Mouse (Mus musculus): ENCODE results near the gene Il9. TPM values are rescaled to one million over a fixed set of nuclear protein-coding genes. Genes with fewer than 3 reads are reported as not detected.

The Il9 gene
- polyA plus RNA-seq, 1 experiment from 2014 or later = not detected

GRCm38 (mm10) chr13:56463261-56463660 is 18.8 kb downstream of the Il9 start:
- no peaks in the 10 kb centered on the region for H3K4me1 ChIP-seq (ENCODE audit: control insufficient read depth, insufficient read depth, low read length)
- WGBS = 91% methylated on average over 7 of the region's 7 CpGs
- no peaks in the 10 kb centered on the region for H3K36me3 ChIP-seq (ENCODE audit: control insufficient read depth, insufficient read depth, low read length)
- H3K9ac ChIP-seq (ENCODE audit: low read length) = no peak overlapping the region
- ATAC-seq (no peak), DNase-seq (ENCODE audit: low spot score) (no peak)
- H3K27me3 ChIP-seq (replicated peaks; ENCODE audit: control insufficient read depth, insufficient read depth, low read length) = no peaks in the 10 kb centered on the region
- H3K27ac ChIP-seq (ENCODE audit: low read depth, low read length) = no peak overlapping the region
- H3K4me3 ChIP-seq (ENCODE audit: low read depth, low read length) = no peak overlapping the region
- no peaks in the 10 kb centered on the region for H3K9me3 ChIP-seq (replicated peaks; ENCODE audit: control insufficient read depth, low read length)
- H3K4me2 ChIP-seq (ENCODE audit: low read length) = no peak overlapping the region

DNA sequence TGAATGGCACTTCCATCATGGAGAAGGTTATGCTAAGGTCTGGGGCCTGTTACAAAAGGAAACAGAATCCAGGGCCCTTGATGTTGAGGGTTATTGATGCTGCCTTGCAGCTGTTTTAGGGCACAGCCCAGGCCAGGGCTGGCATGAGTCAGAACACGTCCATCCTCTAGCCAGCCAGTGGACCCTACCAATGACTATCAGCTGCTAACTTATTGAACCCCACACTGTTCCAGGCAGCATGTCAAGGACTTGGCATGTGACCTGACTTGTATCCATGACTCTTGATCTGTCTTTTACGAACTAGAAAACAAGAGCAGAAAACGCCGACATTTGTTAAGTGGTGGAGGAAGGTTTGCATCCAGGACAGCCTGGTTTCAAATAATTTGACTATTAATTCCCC is 19.3 kb downstream of the Il9 start:
- no peak overlapping the region for H3K9ac ChIP-seq (ENCODE audit: low read length)
- no peak overlapping the region for H3K4me3 ChIP-seq (ENCODE audit: low read depth, low read length)
- no peaks in the 10 kb centered on the region for H3K4me1 ChIP-seq (ENCODE audit: control insufficient read depth, insufficient read depth, low read length)
- no peaks in the 10 kb centered on the region for H3K27me3 ChIP-seq (replicated peaks; ENCODE audit: control insufficient read depth, insufficient read depth, low read length)
- ATAC-seq (no peak), DNase-seq (ENCODE audit: low spot score) (no peak)
- H3K36me3 ChIP-seq (ENCODE audit: control insufficient read depth, insufficient read depth, low read length) = no peaks in the 10 kb centered on the region
- no peak overlapping the region for H3K27ac ChIP-seq (ENCODE audit: low read depth, low read length)
- 93% methylated on average over 4 of the region's 4 CpGs for WGBS
- no peak overlapping the region for H3K4me2 ChIP-seq (ENCODE audit: low read length)
- H3K9me3 ChIP-seq (replicated peaks; ENCODE audit: control insufficient read depth, low read length) = no peaks in the 10 kb centered on the region

GRCm38 (mm10) chr13:56461460-56461859 is 20.6 kb downstream of the Il9 start:
- no peak overlapping the region for H3K9ac ChIP-seq (ENCODE audit: low read length)
- no peaks in the 10 kb centered on the region for H3K9me3 ChIP-seq (replicated peaks; ENCODE audit: control insufficient read depth, low read length)
- no peaks in the 10 kb centered on the region for H3K36me3 ChIP-seq (ENCODE audit: control insufficient read depth, insufficient read depth, low read length)
- DNase-seq (ENCODE audit: low spot score) (no peak), ATAC-seq (no peak)
- no peaks in the 10 kb centered on the region for H3K4me1 ChIP-seq (ENCODE audit: control insufficient read depth, insufficient read depth, low read length)
- no peaks in the 10 kb centered on the region for H3K27me3 ChIP-seq (replicated peaks; ENCODE audit: control insufficient read depth, insufficient read depth, low read length)
- H3K4me2 ChIP-seq (ENCODE audit: low read length) = no peak overlapping the region
- no peak overlapping the region for H3K4me3 ChIP-seq (ENCODE audit: low read depth, low read length)
- 83% methylated on average over 4 of the region's 4 CpGs for WGBS
- H3K27ac ChIP-seq (ENCODE audit: low read depth, low read length) = no peak overlapping the region

- Histone ChIP-seq H3K27ac (ENCODE audit: low read depth, low read length) (no peak overlapping the region), H3K9ac (ENCODE audit: low read length) (no peak overlapping the region), H3K4me2 (ENCODE audit: low read length) (no peak overlapping the region), H3K36me3 (ENCODE audit: control insufficient read depth, insufficient read depth, low read length) (no peaks in the 10 kb centered on the region), H3K9me3 (replicated peaks; ENCODE audit: control insufficient read depth, low read length) (no peaks in the 10 kb centered on the region), H3K4me3 (ENCODE audit: low read depth, low read length) (no peak overlapping the region), H3K27me3 (replicated peaks; ENCODE audit: control insufficient read depth, insufficient read depth, low read length) (no peaks in the 10 kb centered on the region), H3K4me1 (ENCODE audit: control insufficient read depth, insufficient read depth, low read length) (no peaks in the 10 kb centered on the region)
- DNase-seq (ENCODE audit: low spot score) (no peak), ATAC-seq (no peak)
- 43% methylated on average over 9 of the region's 9 CpGs for WGBS
Measured at GRCm38 (mm10) chr13:56458001-56458400, 24.0 kb downstream of the Il9 start.

DNA sequence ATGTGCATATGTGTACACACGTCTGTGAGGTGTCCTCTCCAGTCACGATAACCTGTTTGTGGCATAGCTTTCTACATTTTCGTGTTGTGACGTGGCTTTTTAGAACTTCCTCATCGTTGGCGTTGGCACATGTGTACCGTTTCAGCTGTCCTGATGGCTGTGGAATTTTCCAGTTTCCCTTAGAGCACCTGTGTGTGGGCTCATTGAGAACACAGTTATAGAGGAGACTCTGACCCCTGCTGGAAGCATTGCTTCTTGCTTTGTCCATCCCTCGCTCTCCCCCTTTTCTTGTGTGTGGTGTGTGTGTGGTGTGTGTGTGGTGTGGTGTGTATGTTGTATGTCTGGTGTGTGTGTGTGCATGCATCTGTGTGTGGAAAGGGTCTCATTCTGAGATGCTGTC is 32.0 kb downstream of the Il9 start:
- Histone ChIP-seq H3K4me2 (ENCODE audit: low read length) (no peak overlapping the region), H3K9ac (ENCODE audit: low read length) (no peak overlapping the region)
- ATAC-seq = no peak; the same call in 1 of the 2 replicates

GRCm38 (mm10) chr13:56449239-56450030 is 32.6 kb downstream of the Il9 start:
- Histone ChIP-seq H3K9ac (ENCODE audit: low read length) (no peak overlapping the region), H3K4me2 (ENCODE audit: low read length) (peak overlapping the region; percentile 2; the same call in 1 of the 2 replicates), H3K4me3 (ENCODE audit: low read depth, low read length) (no peak overlapping the region), H3K27ac (ENCODE audit: low read depth, low read length) (no peak overlapping the region), H3K4me1 (ENCODE audit: control insufficient read depth, insufficient read depth, low read length) (peaks cover 12% of the 10 kb centered on the region; the same call in 1 of the 2 replicates), H3K36me3 (ENCODE audit: control insufficient read depth, insufficient read depth, low read length) (no peaks in the 10 kb centered on the region), H3K27me3 (replicated peaks; ENCODE audit: control insufficient read depth, insufficient read depth, low read length) (no peaks in the 10 kb centered on the region), H3K9me3 (replicated peaks; ENCODE audit: control insufficient read depth, low read length) (no peaks in the 10 kb centered on the region)
- ATAC-seq (peak; percentile 90), DNase-seq (ENCODE audit: low spot score) (peak; percentile 97)
- 30% methylated on average over 10 of the region's 10 CpGs for WGBS

More for the DNA sequence above, 32.0 kb downstream of the Il9 start:
- Histone ChIP-seq H3K4me3 (ENCODE audit: low read depth, low read length) (no peak overlapping the region), H3K4me1 (ENCODE audit: control insufficient read depth, insufficient read depth, low read length) (peaks cover 12% of the 10 kb centered on the region; the same call in 1 of the 2 replicates), H3K36me3 (ENCODE audit: control insufficient read depth, insufficient read depth, low read length) (no peaks in the 10 kb centered on the region), H3K9me3 (replicated peaks; ENCODE audit: control insufficient read depth, low read length) (no peaks in the 10 kb centered on the region), H3K27me3 (replicated peaks; ENCODE audit: control insufficient read depth, insufficient read depth, low read length) (no peaks in the 10 kb centered on the region), H3K27ac (ENCODE audit: low read depth, low read length) (no peak overlapping the region)
- 65% methylated on average over 8 of the region's 8 CpGs for WGBS
- DNase-seq (ENCODE audit: low spot score) = peak; percentile 27

DNA sequence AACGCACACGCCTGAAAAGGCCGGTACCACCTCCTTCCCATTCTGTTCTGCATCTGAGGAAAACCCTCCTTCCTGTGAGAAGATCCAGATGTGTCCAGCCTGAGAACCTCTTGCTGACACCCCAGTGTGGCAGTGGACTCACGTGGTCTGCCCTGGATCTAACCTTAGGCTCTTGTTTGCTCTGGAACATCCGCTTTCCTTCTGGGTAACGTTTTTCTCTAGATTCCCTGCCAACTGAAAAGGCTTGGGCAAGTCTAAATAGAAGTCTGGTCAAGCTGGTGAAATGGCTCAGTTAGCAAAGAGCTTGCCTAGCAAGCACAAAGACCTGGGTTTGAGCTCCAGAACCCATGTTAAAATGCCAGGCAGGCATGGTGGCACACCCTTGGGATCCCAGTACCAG is 37.0 kb downstream of the Il9 start:
- Histone ChIP-seq H3K36me3 (ENCODE audit: control insufficient read depth, insufficient read depth, low read length) (no peaks in the 10 kb centered on the region), H3K9ac (ENCODE audit: low read length) (no peak overlapping the region), H3K9me3 (replicated peaks; ENCODE audit: control insufficient read depth, low read length) (no peaks in the 10 kb centered on the region), H3K4me1 (ENCODE audit: control insufficient read depth, insufficient read depth, low read length) (peaks cover 11% of the 10 kb centered on the region; the same call in 1 of the 2 replicates), H3K4me2 (ENCODE audit: low read length) (no peak overlapping the region), H3K27me3 (replicated peaks; ENCODE audit: control insufficient read depth, insufficient read depth, low read length) (peaks cover 4% of the 10 kb centered on the region), H3K27ac (ENCODE audit: low read depth, low read length) (no peak overlapping the region), H3K4me3 (ENCODE audit: low read depth, low read length) (no peak overlapping the region)
- ATAC-seq (no peak), DNase-seq (ENCODE audit: low spot score) (no peak)
- WGBS = 86% methylated on average over 6 of the region's 6 CpGs

DNA sequence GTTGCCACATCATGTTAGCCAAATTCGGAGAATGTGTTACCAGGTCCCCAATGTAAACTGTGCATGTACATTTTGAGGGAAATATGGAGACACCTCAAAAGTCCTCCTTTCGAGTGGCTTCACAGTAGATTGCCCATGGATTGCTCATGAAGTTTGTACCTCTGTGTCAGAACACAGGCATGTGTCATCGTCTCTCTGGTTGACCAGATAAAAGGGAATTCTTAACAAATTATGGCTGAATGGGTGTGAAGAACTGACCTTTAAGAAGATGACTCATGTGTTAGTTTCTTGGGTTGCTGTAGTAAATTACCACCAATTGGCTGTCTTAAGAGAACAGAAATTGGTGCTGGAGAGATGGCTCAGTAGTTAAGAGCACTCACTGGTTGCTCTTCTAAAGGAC is 37.9 kb downstream of the Il9 start:
- H3K27ac ChIP-seq (ENCODE audit: low read depth, low read length) = no peak overlapping the region
- ATAC-seq (no peak), DNase-seq (ENCODE audit: low spot score) (no peak)
- no peak overlapping the region for H3K4me3 ChIP-seq (ENCODE audit: low read depth, low read length)
- peaks cover 13% of the 10 kb centered on the region for H3K27me3 ChIP-seq (replicated peaks; ENCODE audit: control insufficient read depth, insufficient read depth, low read length)
- 87% methylated on average over 3 of the region's 3 CpGs for WGBS
- H3K9me3 ChIP-seq (replicated peaks; ENCODE audit: control insufficient read depth, low read length) = no peaks in the 10 kb centered on the region
- H3K9ac ChIP-seq (ENCODE audit: low read length) = no peak overlapping the region
- peaks cover 4% of the 10 kb centered on the region; the same call in 1 of the 2 replicates for H3K4me1 ChIP-seq (ENCODE audit: control insufficient read depth, insufficient read depth, low read length)
- no peak overlapping the region for H3K4me2 ChIP-seq (ENCODE audit: low read length)
- no peaks in the 10 kb centered on the region for H3K36me3 ChIP-seq (ENCODE audit: control insufficient read depth, insufficient read depth, low read length)

GRCm38 (mm10) chr13:56443411-56443810 is 38.6 kb downstream of the Il9 start:
- H3K27me3 ChIP-seq (replicated peaks; ENCODE audit: control insufficient read depth, insufficient read depth, low read length) = peaks cover 20% of the 10 kb centered on the region
- H3K9me3 ChIP-seq (replicated peaks; ENCODE audit: control insufficient read depth, low read length) = no peaks in the 10 kb centered on the region
- H3K36me3 ChIP-seq (ENCODE audit: control insufficient read depth, insufficient read depth, low read length) = no peaks in the 10 kb centered on the region
- DNase-seq (ENCODE audit: low spot score) (no peak), ATAC-seq (no peak)
- WGBS = 82% methylated on average over 7 of the region's 7 CpGs
- no peak overlapping the region for H3K27ac ChIP-seq (ENCODE audit: low read depth, low read length)
- H3K4me1 ChIP-seq (ENCODE audit: control insufficient read depth, insufficient read depth, low read length) = peaks cover 2% of the 10 kb centered on the region
- no peak overlapping the region for H3K4me3 ChIP-seq (ENCODE audit: low read depth, low read length)
- no peak overlapping the region for H3K4me2 ChIP-seq (ENCODE audit: low read length)
- H3K9ac ChIP-seq (ENCODE audit: low read length) = no peak overlapping the region

Measured in forebrain, embryonic 14.5 days (tissue).